Mouse (Mus musculus): ENCODE results near the gene Saxo2.

Gene Saxo2

GRCm38 (mm10) chr7:82648353-82649080, at the start of gene Saxo2, which contains the start of gene Efl1:
Gene Saxo2 (minus strand): TSS chr7:82648528.
Gene Efl1 (plus strand): TSS chr7:82648614.
- peak; percentile 95 for DNase-seq

DNA sequence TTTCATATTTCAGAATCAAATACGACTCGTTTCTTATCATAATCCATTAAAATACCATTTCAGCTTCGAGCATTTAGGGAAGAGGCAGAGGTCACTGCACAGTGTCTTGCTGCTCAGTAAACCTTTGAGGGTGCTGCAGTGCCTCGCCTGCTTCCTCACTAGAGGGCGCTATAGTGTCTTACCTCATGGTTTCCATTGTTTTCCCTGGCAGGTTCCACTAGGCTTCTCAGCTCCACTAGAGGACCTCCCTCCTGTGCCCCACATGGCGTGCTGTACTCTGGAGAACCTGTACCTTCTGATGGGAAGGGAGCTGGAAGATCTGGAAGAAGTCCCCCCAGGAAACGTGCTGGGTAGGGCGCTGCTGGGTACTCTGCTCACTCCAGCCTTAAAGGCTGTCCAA, 49.3 kb upstream of the Saxo2 start:
- no peak for DNase-seq

GRCm38 (mm10) chr7:82691021-82691738, 42.9 kb upstream of the Saxo2 start:
- no peak for DNase-seq

- no peak for DNase-seq
These were observed 40.4 kb upstream of the Saxo2 start for GRCm38 (mm10) chr7:82688736-82689135.

DNA sequence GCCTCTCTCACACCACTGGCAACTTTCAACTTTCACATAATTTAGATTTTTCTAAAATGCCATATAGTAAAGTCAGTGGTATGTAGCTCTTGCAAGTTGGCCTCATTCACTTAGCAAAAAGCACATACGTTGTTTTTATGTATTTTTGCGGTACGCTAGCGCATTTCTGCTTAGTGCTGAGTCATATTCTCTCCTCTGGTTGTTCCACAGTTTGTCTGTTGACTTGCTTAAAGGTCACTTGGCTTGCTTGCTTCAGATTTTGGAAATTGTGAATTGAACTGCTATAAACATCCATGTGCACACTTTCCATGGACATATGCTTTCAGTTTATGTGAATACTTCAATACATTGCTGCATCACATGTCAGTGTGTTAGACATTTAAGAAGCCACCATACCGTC, 31.6 kb upstream of the Saxo2 start:
- DNase-seq: no peak

- no peak for DNase-seq
These were observed 28.5 kb upstream of the Saxo2 start for GRCm38 (mm10) chr7:82676834-82677233.

DNA sequence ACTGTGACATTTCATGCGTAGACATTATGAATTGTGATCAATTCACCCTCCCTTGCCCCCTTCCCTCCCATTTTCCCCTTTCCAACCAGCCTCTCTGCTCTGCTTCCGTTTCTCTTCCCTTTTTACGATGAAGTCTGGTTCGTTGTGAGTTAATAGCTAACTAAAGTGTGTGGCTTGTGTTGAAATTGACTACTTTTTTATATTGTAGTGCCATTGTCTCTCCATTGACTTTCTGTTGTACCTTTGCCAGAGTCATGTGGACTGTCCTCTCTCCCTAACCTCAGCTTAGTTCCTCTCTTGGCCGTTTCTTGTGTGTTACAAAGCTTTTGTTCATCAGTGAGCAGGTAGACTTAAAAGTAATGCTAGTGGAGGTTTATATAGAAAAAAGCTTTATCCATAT, 27.7 kb upstream of the Saxo2 start:
- no peak for DNase-seq

DNA sequence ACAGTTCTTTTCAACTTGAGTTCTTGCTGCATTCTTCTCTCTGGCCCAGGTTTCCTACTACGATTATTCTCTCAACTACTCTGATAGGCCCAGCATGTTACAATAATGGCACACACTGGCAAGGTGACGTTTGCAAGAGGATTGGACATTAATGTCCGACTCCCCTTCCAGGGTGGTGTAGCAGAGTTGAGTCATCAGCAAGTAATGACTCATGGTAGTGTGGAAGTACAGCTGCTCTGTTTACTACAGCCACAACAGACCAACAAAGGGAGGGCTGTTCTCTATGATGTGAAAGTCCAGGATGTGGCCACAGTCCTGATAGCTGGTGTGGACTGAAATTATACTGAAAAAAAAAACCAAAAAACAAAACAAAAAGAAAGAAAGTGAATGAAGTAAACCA, 16.3 kb upstream of the Saxo2 start:
- no peak for DNase-seq

DNA sequence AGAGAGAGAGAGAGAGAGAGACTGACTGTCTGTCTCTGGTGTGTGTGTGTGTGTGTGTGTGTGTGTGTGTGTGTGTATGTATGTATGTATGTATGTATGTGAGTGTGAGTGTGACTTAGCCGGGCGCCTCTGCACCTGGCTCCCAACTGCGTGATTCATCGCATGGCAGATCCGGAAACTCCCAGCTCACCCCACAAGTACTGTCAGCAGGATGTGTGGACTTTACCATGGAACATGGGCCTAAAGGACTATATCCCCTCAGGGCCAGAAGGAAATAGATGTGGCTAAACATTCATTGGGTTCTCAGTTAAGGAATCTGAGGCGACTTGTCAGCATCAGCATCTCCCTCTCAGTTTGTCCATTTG, 735 bp upstream of the Saxo2 start:
- no peak for DNase-seq

GRCm38 (mm10) chr7:82647909-82648308, 419 bp downstream of the Saxo2 start:
- no peak for DNase-seq

DNA sequence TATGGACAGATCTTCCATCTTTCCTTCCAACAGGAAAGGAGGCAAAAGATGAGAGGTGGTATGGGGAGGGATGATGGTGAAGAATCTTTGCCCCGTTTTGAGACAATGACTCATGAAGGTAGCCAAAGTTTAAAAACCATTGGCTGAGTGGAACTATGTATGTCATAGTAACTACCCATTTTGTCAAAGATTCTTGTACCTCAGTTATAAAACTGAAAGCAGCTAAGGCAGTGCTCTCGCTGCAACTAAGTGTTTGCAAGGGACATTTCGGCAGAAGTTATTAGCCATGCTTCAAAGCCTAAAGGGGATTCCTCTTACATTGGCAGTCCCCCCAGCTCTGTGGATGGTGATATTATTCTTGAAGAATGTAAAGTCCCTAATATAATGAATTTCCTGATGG, 1.1 kb downstream of the Saxo2 start:
- no peak for DNase-seq

- DNase-seq: no peak
These were observed 23.0 kb downstream of the Saxo2 start for GRCm38 (mm10) chr7:82625342-82625741.

DNA sequence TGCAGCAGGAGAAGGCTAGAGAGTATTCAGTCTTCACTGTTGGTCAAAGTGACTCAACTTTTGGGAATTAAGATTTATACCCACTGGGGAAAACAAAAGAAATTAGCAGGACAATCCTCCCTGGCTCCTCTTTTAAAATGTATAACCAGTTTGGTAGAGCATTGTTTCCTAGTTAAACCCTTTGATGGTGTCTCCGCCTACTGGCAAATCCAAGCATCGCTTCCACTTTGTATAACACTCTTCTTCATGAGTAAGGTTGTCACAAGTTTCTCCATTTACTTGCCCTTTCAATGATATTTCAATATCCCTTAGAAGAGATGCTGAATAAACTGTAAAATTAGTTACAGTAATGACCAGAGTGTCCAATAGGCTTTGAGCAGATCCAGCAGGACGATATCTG, 38.7 kb downstream of the Saxo2 start:
- DNase-seq: no peak

DNA sequence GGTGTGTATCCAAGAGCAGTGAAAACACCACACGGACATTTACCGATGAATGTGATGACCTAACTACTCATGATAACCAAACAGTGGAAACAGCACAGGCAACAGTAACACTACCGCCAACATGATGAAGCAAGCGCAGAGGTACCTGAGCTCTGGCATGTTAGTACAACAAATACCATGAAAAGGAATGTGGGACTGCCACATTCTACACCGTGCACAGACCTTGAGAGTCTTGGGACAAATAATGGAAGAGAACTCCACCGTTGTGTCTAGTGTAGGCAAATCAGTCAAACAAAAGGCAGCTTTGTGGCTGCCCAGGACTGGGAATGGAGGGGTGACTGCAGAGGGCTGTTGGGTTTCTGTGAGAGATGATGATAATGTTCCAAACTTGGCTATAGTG, 42.9 kb downstream of the Saxo2 start:
- no peak for DNase-seq

DNA sequence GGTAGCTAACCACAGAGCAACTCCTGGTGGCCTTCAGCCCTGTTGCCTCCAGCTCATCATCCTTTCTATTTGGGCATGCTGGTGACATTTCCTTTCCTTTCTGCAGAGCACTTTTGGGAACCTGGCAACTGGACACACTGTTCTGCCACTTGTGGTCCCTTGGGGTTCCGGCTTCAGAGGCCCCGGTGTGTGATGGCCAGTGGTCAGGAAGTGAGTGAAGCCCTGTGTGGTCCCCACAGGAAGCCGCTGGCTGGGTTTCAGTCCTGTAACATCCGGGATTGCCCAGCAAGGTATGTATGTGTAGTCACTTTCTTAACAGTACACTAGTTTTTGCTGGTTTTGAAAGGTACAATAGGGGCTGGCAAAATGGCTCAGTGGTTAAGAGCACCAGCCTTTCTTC, 46.3 kb downstream of the Saxo2 start:
- no peak for DNase-seq

DNA sequence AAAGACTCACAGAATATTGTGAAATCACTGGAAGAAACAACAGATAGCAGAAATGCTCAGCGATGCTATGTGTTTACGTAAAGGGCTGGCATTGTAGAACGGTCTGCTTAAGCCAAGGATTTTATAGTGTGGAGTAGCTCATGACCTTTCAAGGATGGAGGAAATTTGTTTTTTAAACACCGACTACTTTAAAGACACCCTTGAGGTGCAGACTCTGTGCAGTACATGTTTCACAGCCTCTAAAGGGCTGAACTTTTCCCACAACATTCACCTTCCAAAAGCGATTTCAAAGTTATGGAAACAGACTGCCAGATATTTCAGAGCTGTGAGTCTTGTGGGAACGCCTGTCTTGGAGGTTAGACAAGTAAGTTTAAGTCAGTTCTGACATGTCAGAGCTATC, 57.4 kb downstream of the Saxo2 start:
- DNase-seq: no peak

Data from cerebellum, adult 9-11 months (tissue).